Mouse (Mus musculus): ENCODE data around the gene Ctf2. TPM values are rescaled to one million over a fixed set of nuclear protein-coding genes. Genes with fewer than 3 reads are reported as not detected.

The Ctf2 gene
- polyA plus RNA-seq, 1 experiment: not detected

GRCm38 (mm10) chr7:127680541-127680940, 51.4 kb downstream of the Ctf2 start:
- no peak overlapping the region for H3K9ac ChIP-seq (ENCODE audit: low read depth, poor library complexity, severe bottlenecking)
- no peak overlapping the region for H3K27ac ChIP-seq (ENCODE audit: insufficient read depth, low read length)
- H3K36me3 ChIP-seq (ENCODE audit: control insufficient read depth, insufficient read depth, low read length, poor library complexity, severe bottlenecking): no peaks in the 10 kb centered on the region
- H3K9me3 ChIP-seq (replicated peaks; ENCODE audit: control insufficient read depth, insufficient read depth, low read length, poor library complexity, severe bottlenecking): no peaks in the 10 kb centered on the region
- TF ChIP-seq POLR2A (IDR thresholded peaks at IDR 0.05; ENCODE audit: insufficient read depth, low read length) (no peak), CTCF (IDR thresholded peaks at IDR 0.05; ENCODE audit: low read depth, low read length) (no peak), EP300 (IDR thresholded peaks at IDR 0.05; ENCODE audit: insufficient read depth, low read depth, low read length) (no peak)
- H3K4me3 ChIP-seq (ENCODE audit: low read depth, low read length): no peak overlapping the region
- H3K4me1 ChIP-seq (ENCODE audit: control insufficient read depth, insufficient read depth, low read length): no peaks in the 10 kb centered on the region
- no peaks in the 10 kb centered on the region for H3K27me3 ChIP-seq (ENCODE audit: control insufficient read depth, insufficient read depth, low read length, poor library complexity, severe bottlenecking)

DNA sequence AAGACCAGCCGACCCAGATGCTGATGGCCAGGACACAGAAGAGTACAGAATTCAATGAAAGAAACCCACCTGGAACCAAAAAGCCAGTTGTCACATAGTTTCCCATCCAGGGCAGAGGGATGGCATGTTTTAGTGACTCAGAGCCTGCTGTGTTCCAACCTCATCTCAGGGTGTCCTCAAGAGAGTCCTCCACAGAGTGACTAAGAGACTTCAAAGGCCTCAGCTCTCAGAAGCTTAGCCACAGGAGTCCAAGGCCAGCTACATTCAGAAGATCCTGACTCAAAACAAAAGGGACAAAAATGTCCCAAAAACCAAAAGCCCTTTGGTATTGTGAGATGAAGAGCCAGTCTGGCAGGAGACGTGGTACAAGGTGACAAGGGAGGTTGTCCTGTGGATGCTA, 53.2 kb downstream of the Ctf2 start:
- no peak overlapping the region for H3K27ac ChIP-seq (ENCODE audit: insufficient read depth, low read length)
- H3K27me3 ChIP-seq (ENCODE audit: control insufficient read depth, insufficient read depth, low read length, poor library complexity, severe bottlenecking): no peaks in the 10 kb centered on the region
- H3K36me3 ChIP-seq (ENCODE audit: control insufficient read depth, insufficient read depth, low read length, poor library complexity, severe bottlenecking): no peaks in the 10 kb centered on the region
- no peaks in the 10 kb centered on the region for H3K9me3 ChIP-seq (replicated peaks; ENCODE audit: control insufficient read depth, insufficient read depth, low read length, poor library complexity, severe bottlenecking)
- no peaks in the 10 kb centered on the region for H3K4me1 ChIP-seq (ENCODE audit: control insufficient read depth, insufficient read depth, low read length)
- TF ChIP-seq POLR2A (IDR thresholded peaks at IDR 0.05; ENCODE audit: insufficient read depth, low read length) (no peak), CTCF (IDR thresholded peaks at IDR 0.05; ENCODE audit: low read depth, low read length) (no peak), EP300 (IDR thresholded peaks at IDR 0.05; ENCODE audit: insufficient read depth, low read depth, low read length) (no peak)
- no peak overlapping the region for H3K9ac ChIP-seq (ENCODE audit: low read depth, poor library complexity, severe bottlenecking)
- H3K4me3 ChIP-seq (ENCODE audit: low read depth, low read length): no peak overlapping the region

DNA sequence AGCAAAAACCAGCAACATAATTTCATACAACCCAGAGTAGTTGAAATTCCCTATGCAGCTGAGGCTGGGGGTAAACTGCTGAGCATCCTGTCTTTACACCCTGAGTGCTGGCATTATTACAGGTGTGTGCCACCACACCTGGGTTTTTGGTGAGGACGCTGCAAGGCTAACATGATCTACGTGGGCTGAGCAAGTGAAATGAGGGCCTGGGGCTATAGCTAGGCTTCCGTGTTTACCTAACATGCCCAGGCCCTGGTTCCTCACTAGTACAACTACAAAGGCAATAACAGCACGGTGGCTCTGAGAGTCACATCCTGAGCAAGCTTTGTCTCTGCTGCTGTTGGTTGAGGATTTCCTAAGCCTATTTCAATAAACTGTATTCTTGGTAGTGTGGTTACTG, 54.4 kb downstream of the Ctf2 start:
- no peak overlapping the region for H3K9ac ChIP-seq (ENCODE audit: low read depth, poor library complexity, severe bottlenecking)
- H3K4me1 ChIP-seq (ENCODE audit: control insufficient read depth, insufficient read depth, low read length): no peaks in the 10 kb centered on the region
- H3K36me3 ChIP-seq (ENCODE audit: control insufficient read depth, insufficient read depth, low read length, poor library complexity, severe bottlenecking): no peaks in the 10 kb centered on the region
- TF ChIP-seq EP300 (IDR thresholded peaks at IDR 0.05; ENCODE audit: insufficient read depth, low read depth, low read length): no peak
- no peak for TF ChIP-seq CTCF (IDR thresholded peaks at IDR 0.05; ENCODE audit: low read depth, low read length)
- TF ChIP-seq POLR2A (IDR thresholded peaks at IDR 0.05; ENCODE audit: insufficient read depth, low read length): no peak
- no peaks in the 10 kb centered on the region for H3K27me3 ChIP-seq (ENCODE audit: control insufficient read depth, insufficient read depth, low read length, poor library complexity, severe bottlenecking)
- no peaks in the 10 kb centered on the region for H3K9me3 ChIP-seq (replicated peaks; ENCODE audit: control insufficient read depth, insufficient read depth, low read length, poor library complexity, severe bottlenecking)
- H3K27ac ChIP-seq (ENCODE audit: insufficient read depth, low read length): no peak overlapping the region
- H3K4me3 ChIP-seq (ENCODE audit: low read depth, low read length): no peak overlapping the region

GRCm38 (mm10) chr7:127677077-127677476, 54.9 kb downstream of the Ctf2 start:
- TF ChIP-seq POLR2A (IDR thresholded peaks at IDR 0.05; ENCODE audit: insufficient read depth, low read length) (no peak), CTCF (IDR thresholded peaks at IDR 0.05; ENCODE audit: low read depth, low read length) (peak; percentile 96), EP300 (IDR thresholded peaks at IDR 0.05; ENCODE audit: insufficient read depth, low read depth, low read length) (0 out of 2 replicates have a peak, but pooled peaks have one; percentile 25)
- H3K36me3 ChIP-seq (ENCODE audit: control insufficient read depth, insufficient read depth, low read length, poor library complexity, severe bottlenecking): no peaks in the 10 kb centered on the region
- no peak overlapping the region for H3K27ac ChIP-seq (ENCODE audit: insufficient read depth, low read length)
- no peak overlapping the region for H3K4me3 ChIP-seq (ENCODE audit: low read depth, low read length)
- no peak overlapping the region for H3K9ac ChIP-seq (ENCODE audit: low read depth, poor library complexity, severe bottlenecking)
- H3K27me3 ChIP-seq (ENCODE audit: control insufficient read depth, insufficient read depth, low read length, poor library complexity, severe bottlenecking): no peaks in the 10 kb centered on the region
- no peaks in the 10 kb centered on the region for H3K9me3 ChIP-seq (replicated peaks; ENCODE audit: control insufficient read depth, insufficient read depth, low read length, poor library complexity, severe bottlenecking)
- no peaks in the 10 kb centered on the region for H3K4me1 ChIP-seq (ENCODE audit: control insufficient read depth, insufficient read depth, low read length)

- H3K27me3 ChIP-seq (ENCODE audit: control insufficient read depth, insufficient read depth, low read length, poor library complexity, severe bottlenecking): no peaks in the 10 kb centered on the region
- no peak overlapping the region for H3K4me3 ChIP-seq (ENCODE audit: low read depth, low read length)
- H3K36me3 ChIP-seq (ENCODE audit: control insufficient read depth, insufficient read depth, low read length, poor library complexity, severe bottlenecking): no peaks in the 10 kb centered on the region
- peak overlapping the region; percentile 24; the same call in 1 of the 2 replicates for H3K27ac ChIP-seq (ENCODE audit: insufficient read depth, low read length)
- no peaks in the 10 kb centered on the region for H3K4me1 ChIP-seq (ENCODE audit: control insufficient read depth, insufficient read depth, low read length)
- H3K9me3 ChIP-seq (replicated peaks; ENCODE audit: control insufficient read depth, insufficient read depth, low read length, poor library complexity, severe bottlenecking): no peaks in the 10 kb centered on the region
- TF ChIP-seq POLR2A (IDR thresholded peaks at IDR 0.05; ENCODE audit: insufficient read depth, low read length) (no peak), EP300 (IDR thresholded peaks at IDR 0.05; ENCODE audit: insufficient read depth, low read depth, low read length) (no peak), CTCF (IDR thresholded peaks at IDR 0.05; ENCODE audit: low read depth, low read length) (no peak)
- no peak overlapping the region for H3K9ac ChIP-seq (ENCODE audit: low read depth, poor library complexity, severe bottlenecking)
Observed at GRCm38 (mm10) chr7:127675391-127675811, 56.6 kb downstream of the Ctf2 start.

GRCm38 (mm10) chr7:127674977-127675376, 57.0 kb downstream of the Ctf2 start:
- Histone ChIP-seq H3K9ac (ENCODE audit: low read depth, poor library complexity, severe bottlenecking) (no peak overlapping the region), H3K4me3 (ENCODE audit: low read depth, low read length) (no peak overlapping the region), H3K36me3 (ENCODE audit: control insufficient read depth, insufficient read depth, low read length, poor library complexity, severe bottlenecking) (no peaks in the 10 kb centered on the region), H3K4me1 (ENCODE audit: control insufficient read depth, insufficient read depth, low read length) (no peaks in the 10 kb centered on the region), H3K27ac (ENCODE audit: insufficient read depth, low read length) (peak overlapping the region; percentile 24; the same call in 1 of the 2 replicates), H3K9me3 (replicated peaks; ENCODE audit: control insufficient read depth, insufficient read depth, low read length, poor library complexity, severe bottlenecking) (no peaks in the 10 kb centered on the region), H3K27me3 (ENCODE audit: control insufficient read depth, insufficient read depth, low read length, poor library complexity, severe bottlenecking) (no peaks in the 10 kb centered on the region)
- no peak for TF ChIP-seq POLR2A (IDR thresholded peaks at IDR 0.05; ENCODE audit: insufficient read depth, low read length)
- peak; percentile 98 for TF ChIP-seq CTCF (IDR thresholded peaks at IDR 0.05; ENCODE audit: low read depth, low read length)

All from ES-Bruce4 (cell line).